Mouse (Mus musculus) spleen, adult 2 months (tissue): ENCODE measurements around the gene S100a9.

Source experiments
- CTCF ChIP-seq: fragments of 200-500 bp; IDR thresholded peaks from 2 replicates; pipeline ENCODE4 v1.5.1; 2011; ENCODE audit warnings: mild to moderate bottlenecking, inconsistent platforms; ENCODE audit not compliant: insufficient read depth, insufficient read length, insufficient replicate concordance; ENCODE audit errors: extremely low read depth
- POLR2A ChIP-seq: fragments of 200-500 bp; IDR thresholded peaks from 2 replicates; pipeline ENCODE4 v1.6.1; 2011; ENCODE audit warnings: low read depth, low read length, inconsistent platforms

DNA sequence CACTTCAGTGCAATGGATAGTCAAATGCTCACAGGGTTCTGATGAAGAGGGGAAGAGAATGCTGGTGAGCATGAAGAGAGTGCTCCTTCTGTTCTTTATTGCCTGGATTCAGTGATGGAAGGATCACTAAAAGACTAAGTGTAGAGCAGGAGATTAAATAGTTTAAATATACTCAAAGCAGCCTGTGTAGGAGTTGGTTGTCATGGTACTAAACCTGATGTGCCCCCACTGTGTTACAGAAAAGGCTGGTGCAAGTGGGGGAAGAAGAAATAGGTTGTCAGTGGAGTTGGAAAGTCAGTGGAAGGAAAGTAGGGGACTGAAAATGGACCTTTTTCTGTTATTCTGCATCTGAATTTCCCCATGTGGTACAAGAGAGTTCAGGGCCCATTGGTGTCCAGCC is 46.5 kb downstream of the S100a9 start:
- TF ChIP-seq POLR2A, result no peak
- TF ChIP-seq CTCF, result no peak
